Mouse (Mus musculus): ENCODE results near the gene Egln1. TPM values are rescaled to one million over a fixed set of nuclear protein-coding genes. Genes with fewer than 3 reads are reported as not detected.

Gene Egln1
- total RNA-seq, 2 experiments from 2014 or later = 59.9 to 63.3 TPM

DNA sequence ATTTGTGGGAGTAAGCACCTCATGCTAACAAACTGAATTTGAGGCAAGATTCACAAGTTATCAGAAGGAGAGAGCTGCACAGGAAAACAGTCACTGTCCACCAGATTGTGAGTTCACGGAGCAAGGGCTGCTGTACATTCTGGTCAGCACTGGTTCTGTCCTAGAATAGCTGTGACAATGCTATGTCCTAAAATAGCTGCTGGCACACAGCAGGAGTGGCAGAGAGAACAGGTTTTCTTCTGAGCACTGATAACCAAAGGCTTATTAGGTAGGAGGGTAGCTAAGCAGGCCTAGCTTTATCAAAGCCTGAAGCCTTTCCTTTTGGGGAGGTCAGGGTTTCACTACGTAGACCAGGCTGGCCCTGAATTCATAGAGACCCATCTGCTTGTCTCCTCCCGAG, 88.9 kb downstream of the Egln1 start:
- no peak for DNase-seq (ENCODE audit: low spot score in 2 of 2)

DNA sequence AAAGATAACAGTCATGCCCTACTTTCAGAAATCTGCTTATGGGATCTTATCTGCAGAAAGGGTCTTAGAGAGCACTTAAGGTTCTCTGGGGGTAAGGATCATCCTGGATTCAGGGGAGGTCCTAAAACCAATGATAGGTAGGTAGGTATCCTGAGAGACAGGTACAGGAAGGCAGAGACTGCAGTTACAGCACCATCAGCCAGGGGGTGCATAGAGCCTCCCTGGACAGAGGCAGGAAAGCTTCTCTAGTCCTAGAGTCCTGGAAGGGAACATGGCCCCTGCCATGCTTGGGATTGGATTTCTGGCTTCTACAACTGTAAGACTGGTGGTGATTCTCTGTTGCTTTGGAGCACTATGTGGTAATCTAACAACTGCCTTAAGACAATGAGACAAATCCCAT, 89.7 kb downstream of the Egln1 start:
- DNase-seq (ENCODE audit: low spot score in 2 of 2) = no peak

Other genes starting within 250 kb of the Egln1 start
- 10 to 100 TPM; 51.8 to 54.9 TPM for gene Ttc13, start 227.3 kb downstream of the Egln1 start, total RNA-seq (2021)
- gene Arv1, start 227.2 kb downstream of the Egln1 start, total RNA-seq (2021) = 10 to 100 TPM; 11.3 to 13.3 TPM
- gene Fam89a, start 197.5 kb downstream of the Egln1 start, total RNA-seq (2021) = under 1 TPM; 0.67 to 0.97 TPM
- gene Trim67, start 156.2 kb downstream of the Egln1 start, total RNA-seq (2021) = 10 to 100 TPM; 14.9 to 16.5 TPM
- gene Gnpat, start 86.3 kb downstream of the Egln1 start, total RNA-seq (2021) = 10 to 100 TPM; 66.3 to 69.6 TPM
- gene 2810004N23Rik, start 86.2 kb downstream of the Egln1 start, total RNA-seq (2021) = 10 to 100 TPM; 23.5 to 24.0 TPM
- 10 to 100 TPM; 35.3 to 37.0 TPM for gene Exoc8, start 51.6 kb downstream of the Egln1 start, total RNA-seq (2021)
- gene Sprtn, start 51.4 kb downstream of the Egln1 start, total RNA-seq (2021) = 10 to 100 TPM; 12.8 to 14.3 TPM
- gene Tsnax, start 63.7 kb upstream of the Egln1 start, total RNA-seq (2021) = 100 to 1,000 TPM; 106 to 107 TPM
- 1 to 10 TPM; 4.5 to 5.7 TPM for gene Disc1, start 104.9 kb upstream of the Egln1 start, total RNA-seq (2021)

All from layer of hippocampus, postnatal 14 days (tissue).